Mouse (Mus musculus): ENCODE results near the gene Gabarapl2. TPM values are rescaled to one million over a fixed set of nuclear protein-coding genes. Genes with fewer than 3 reads are reported as not detected.
A peak's percentile ranks its signal among the peaks of the same experiment; 100 is the strongest.
"Not testable (repeated sequence)": the region's sequence is repeated elsewhere in the genome, so short reads cannot be mapped to it uniquely, and the experiment has no call there.

Gene Gabarapl2
- polyA plus RNA-seq, 1 experiment = 226 TPM

DNA sequence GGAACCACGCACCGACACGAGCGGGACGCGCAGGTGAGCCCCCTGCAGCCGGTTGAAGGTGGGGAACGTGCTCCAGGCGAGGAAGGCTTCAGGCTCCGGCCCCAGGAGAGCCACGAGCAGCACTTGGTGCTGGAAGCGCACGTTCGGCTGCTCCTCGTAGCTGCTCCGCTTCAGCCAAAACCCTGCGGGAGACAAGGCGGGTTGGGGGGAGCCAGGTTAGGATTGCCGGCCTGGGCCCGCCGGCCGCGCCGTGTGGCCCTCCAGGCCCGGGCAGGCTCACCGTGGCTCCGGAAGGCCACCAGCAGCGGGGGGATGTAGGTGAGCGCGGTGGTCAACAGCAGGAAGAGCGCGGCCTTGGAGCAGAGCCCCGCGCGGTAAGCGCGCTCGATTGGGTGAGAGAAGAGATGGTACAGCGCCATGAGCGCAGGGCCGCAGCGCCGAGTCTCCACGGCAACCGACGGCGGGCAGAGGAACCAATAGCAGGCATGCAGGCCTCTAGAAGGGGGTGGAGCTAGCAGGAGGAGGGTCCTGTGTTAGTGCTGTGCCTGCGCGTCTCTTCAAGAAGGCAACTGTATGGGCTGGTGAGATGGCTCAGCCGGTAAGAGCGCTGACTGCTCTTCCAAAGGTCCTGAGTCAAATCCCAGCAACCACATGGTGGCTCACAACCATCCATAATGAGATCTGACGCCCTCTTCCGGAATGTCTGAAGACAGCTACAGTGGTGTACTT, 7.0 kb upstream of the Gabarapl2 start, which contains the start of gene Tmem231:
Gene Tmem231 (minus strand): TSS at position 534 of the 729 bp plus-strand sequence.
- TF ChIP-seq CTCF (IDR thresholded peaks at IDR 0.05; ENCODE audit: extremely low read depth, insufficient read depth, low read length) = no peak
- TF ChIP-seq POLR2A (IDR thresholded peaks at IDR 0.05; ENCODE audit: extremely low read depth, insufficient read depth, low read length) = peak; percentile 61
- no peak within 1 kb of the TSS for H3K27ac ChIP-seq (ENCODE audit: insufficient read depth, low read length)
- no peaks in the 10 kb centered on the region; the same call in 1 of the 2 replicates for H3K4me1 ChIP-seq (ENCODE audit: control insufficient read depth, insufficient read depth, low read length)
- peak within 1 kb of the TSS; percentile 50 for H3K4me3 ChIP-seq (ENCODE audit: insufficient read depth, low read length)

DNA sequence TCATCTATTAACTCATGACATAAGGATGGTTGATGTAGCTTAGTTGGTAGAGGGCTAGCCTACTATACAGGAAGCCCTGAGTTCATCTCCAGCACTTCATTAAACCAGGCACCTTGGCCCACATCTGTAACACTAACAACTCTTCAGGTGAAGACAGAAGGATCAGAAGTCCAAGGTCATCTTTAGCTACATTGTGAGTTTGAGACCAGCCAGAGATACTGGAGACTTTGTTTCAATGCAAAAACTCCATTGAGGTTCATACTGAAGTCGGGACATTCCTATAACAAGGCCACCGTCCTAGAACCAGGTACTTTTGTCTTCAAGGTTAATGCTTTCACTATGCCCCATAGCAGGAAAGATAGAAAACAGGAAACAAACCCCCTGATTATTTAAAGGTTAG, 6.3 kb upstream of the Gabarapl2 start:
- H3K27ac ChIP-seq (ENCODE audit: insufficient read depth, low read length) = no peak overlapping the region
- H3K4me1 ChIP-seq (ENCODE audit: control insufficient read depth, insufficient read depth, low read length) = no peaks in the 10 kb centered on the region; the same call in 1 of the 2 replicates

DNA sequence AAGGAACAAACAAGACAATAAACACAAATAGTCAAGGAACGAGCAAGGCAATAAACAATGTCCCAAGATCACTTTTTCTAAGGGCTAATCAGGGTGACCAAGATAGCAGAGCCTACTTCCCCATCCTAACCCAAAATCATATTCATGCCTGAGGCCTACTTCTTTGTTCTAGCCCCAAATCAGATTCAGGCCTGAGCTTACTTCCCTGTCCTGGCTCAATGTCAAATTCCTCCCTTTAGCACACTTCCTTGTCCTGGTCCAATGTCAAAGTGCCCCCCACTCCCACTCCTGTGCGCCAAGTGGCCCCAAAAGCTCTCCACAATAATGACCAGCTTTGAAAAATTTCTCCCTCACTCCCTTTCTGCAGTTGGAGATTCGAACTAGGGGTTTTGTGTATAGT, 3.3 kb upstream of the Gabarapl2 start:
- H3K4me3 ChIP-seq (ENCODE audit: insufficient read depth, low read length) = no peak overlapping the region
- H3K4me1 ChIP-seq (ENCODE audit: control insufficient read depth, insufficient read depth, low read length) = peaks cover under 1% of the 10 kb centered on the region; the same call in 1 of the 2 replicates
- H3K27ac ChIP-seq (ENCODE audit: insufficient read depth, low read length) = no peak overlapping the region
- no peak for TF ChIP-seq POLR2A (IDR thresholded peaks at IDR 0.05; ENCODE audit: extremely low read depth, insufficient read depth, low read length)
- TF ChIP-seq CTCF (IDR thresholded peaks at IDR 0.05; ENCODE audit: extremely low read depth, insufficient read depth, low read length) = no peak

More for the DNA sequence above, 6.3 kb upstream of the Gabarapl2 start:
- no peak overlapping the region; the same call in 1 of the 2 replicates for H3K4me3 ChIP-seq (ENCODE audit: insufficient read depth, low read length)
- no peak for TF ChIP-seq POLR2A (IDR thresholded peaks at IDR 0.05; ENCODE audit: extremely low read depth, insufficient read depth, low read length)
- TF ChIP-seq CTCF (IDR thresholded peaks at IDR 0.05; ENCODE audit: extremely low read depth, insufficient read depth, low read length) = no peak

- not testable (repeated sequence) for H3K4me1 ChIP-seq (ENCODE audit: control insufficient read depth, insufficient read depth, low read length); H3K27ac ChIP-seq (ENCODE audit: insufficient read depth, low read length); H3K4me3 ChIP-seq (ENCODE audit: insufficient read depth, low read length)
Measured at GRCm38 (mm10) chr8:111938076-111938985, 2.2 kb upstream of the Gabarapl2 start.

DNA sequence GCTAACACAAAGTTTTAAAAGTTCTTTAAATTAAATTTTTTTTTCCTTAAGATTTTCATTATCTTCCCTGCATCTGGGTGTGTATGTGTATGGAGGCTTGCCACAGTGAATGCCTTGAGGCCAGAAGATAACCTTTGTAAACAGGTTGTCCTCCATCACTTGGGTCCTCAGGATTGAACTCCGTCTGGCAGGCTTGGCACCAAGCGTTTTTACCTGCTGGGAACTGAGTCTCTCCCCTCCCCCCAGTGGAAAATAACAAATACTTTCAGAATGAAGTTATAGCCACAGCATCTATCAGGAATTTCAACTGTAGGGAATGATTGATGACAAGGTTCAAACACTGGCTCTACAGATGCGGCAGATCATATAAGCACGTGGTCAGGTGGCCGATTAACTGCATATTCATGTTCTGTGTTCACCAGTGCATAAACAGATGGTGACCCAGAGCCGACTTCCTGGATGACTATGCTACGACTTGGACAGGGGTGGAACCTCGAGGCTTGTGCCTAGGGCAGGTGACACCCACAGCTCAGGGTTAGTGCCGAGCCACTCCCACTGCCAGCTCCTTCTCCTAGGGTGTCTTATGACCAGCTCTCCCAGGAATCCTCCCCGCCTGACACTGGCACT, 874 bp upstream of the Gabarapl2 start:
- TF ChIP-seq CTCF (IDR thresholded peaks at IDR 0.05; ENCODE audit: extremely low read depth, insufficient read depth, low read length) = no peak
- no peak for TF ChIP-seq POLR2A (IDR thresholded peaks at IDR 0.05; ENCODE audit: extremely low read depth, insufficient read depth, low read length)

GRCm38 (mm10) chr8:111941101-111941454, 575 bp downstream of the Gabarapl2 start:
- no peak for TF ChIP-seq CTCF (IDR thresholded peaks at IDR 0.05; ENCODE audit: extremely low read depth, insufficient read depth, low read length)
- TF ChIP-seq POLR2A (IDR thresholded peaks at IDR 0.05; ENCODE audit: extremely low read depth, insufficient read depth, low read length) = no peak

More for the DNA sequence above, 874 bp upstream of the Gabarapl2 start:
- Histone ChIP-seq H3K4me3 (ENCODE audit: insufficient read depth, low read length) (peak overlapping the region; percentile 80), H3K4me1 (ENCODE audit: control insufficient read depth, insufficient read depth, low read length) (peaks cover 1% of the 10 kb centered on the region; the same call in 1 of the 2 replicates), H3K27ac (ENCODE audit: insufficient read depth, low read length) (no peak overlapping the region)

DNA sequence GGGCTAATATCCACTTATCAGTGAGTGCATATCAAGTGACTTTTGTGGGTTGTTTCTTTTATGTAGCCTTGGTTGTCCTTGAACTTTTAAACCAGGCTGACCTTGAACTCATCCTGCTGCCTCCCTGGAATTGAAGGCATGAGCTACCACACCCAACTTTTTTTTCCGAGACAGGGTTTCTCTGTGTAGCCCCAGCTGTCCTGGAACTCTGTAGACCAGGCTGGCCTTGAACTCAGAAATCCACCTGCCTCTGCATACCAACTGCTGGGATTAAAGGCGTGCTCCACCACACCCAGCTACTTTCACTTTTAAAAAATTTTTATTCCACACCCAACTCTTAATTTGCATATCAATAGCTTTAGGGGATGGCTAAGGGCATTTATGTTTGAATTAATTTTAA, 3.0 kb downstream of the Gabarapl2 start:
- no peak for TF ChIP-seq CTCF (IDR thresholded peaks at IDR 0.05; ENCODE audit: extremely low read depth, insufficient read depth, low read length)

More at GRCm38 (mm10) chr8:111941101-111941454, 575 bp downstream of the Gabarapl2 start:
- Histone ChIP-seq H3K27ac (ENCODE audit: insufficient read depth, low read length) (no peak overlapping the region), H3K4me3 (ENCODE audit: insufficient read depth, low read length) (peak overlapping the region; percentile 80), H3K4me1 (ENCODE audit: control insufficient read depth, insufficient read depth, low read length) (peaks cover 1% of the 10 kb centered on the region; the same call in 1 of the 2 replicates)

DNA sequence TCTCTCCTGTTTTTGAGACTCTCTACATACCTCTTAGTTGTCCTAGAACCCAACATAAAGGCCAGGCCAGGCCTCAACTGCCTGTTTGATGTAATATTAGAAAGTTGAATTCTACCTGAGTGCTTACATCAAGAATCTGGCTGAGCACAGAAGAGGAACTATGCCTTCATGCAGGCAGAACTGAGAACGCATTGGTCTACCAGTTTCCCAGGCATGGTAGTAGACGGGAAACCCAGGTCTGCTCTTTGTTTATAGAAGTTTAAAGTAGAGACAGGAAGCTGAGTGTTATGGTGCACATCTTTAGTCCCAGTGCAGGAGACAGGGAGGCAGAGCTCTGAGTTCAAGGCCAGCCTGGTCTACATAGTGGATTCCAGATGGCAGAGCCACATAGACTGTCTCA, 6.6 kb downstream of the Gabarapl2 start:
- no peak overlapping the region for H3K4me3 ChIP-seq (ENCODE audit: insufficient read depth, low read length)
- peaks cover 1% of the 10 kb centered on the region; the same call in 1 of the 2 replicates for H3K4me1 ChIP-seq (ENCODE audit: control insufficient read depth, insufficient read depth, low read length)
- TF ChIP-seq CTCF (IDR thresholded peaks at IDR 0.05; ENCODE audit: extremely low read depth, insufficient read depth, low read length) = no peak
- TF ChIP-seq POLR2A (IDR thresholded peaks at IDR 0.05; ENCODE audit: extremely low read depth, insufficient read depth, low read length) = no peak
- no peak overlapping the region for H3K27ac ChIP-seq (ENCODE audit: insufficient read depth, low read length)

More for the DNA sequence above, 3.0 kb downstream of the Gabarapl2 start:
- Histone ChIP-seq H3K27ac (ENCODE audit: insufficient read depth, low read length) (no peak overlapping the region), H3K4me1 (ENCODE audit: control insufficient read depth, insufficient read depth, low read length) (peaks cover 1% of the 10 kb centered on the region; the same call in 1 of the 2 replicates), H3K4me3 (ENCODE audit: insufficient read depth, low read length) (no peak overlapping the region)

GRCm38 (mm10) chr8:111947954-111948353, 7.5 kb downstream of the Gabarapl2 start:
- no peaks in the 10 kb centered on the region; the same call in 1 of the 2 replicates for H3K4me1 ChIP-seq (ENCODE audit: control insufficient read depth, insufficient read depth, low read length)
- TF ChIP-seq CTCF (IDR thresholded peaks at IDR 0.05; ENCODE audit: extremely low read depth, insufficient read depth, low read length) = no peak
- H3K27ac ChIP-seq (ENCODE audit: insufficient read depth, low read length) = no peak overlapping the region
- H3K4me3 ChIP-seq (ENCODE audit: insufficient read depth, low read length) = no peak overlapping the region

Data from cortical plate, adult 2 months (tissue).